Mouse (Mus musculus) forebrain, embryonic 13.5 days (tissue): ENCODE measurements around the gene Wdr74. TPM values are rescaled to one million over a fixed set of nuclear protein-coding genes. Genes with fewer than 3 reads are reported as not detected.

Source experiments
- ATAC-seq: fragments of 200-750 bp; cut with Nextera tagmentation; 2 replicates; pipeline ENCODE4 v1.8.0; 2017
- H3K27ac ChIP-seq: fragments of 300-500 bp; sonication (generic); 2 replicates; pipeline ENCODE4 v1.5.1; 2015; ENCODE audit warnings: inconsistent platforms, mild to moderate bottlenecking, moderate library complexity
- H3K27me3 ChIP-seq: fragments of 300-500 bp; sonication (generic); 2 replicates; pipeline ENCODE4 v1.6.1; 2015; ENCODE audit warnings: mild to moderate bottlenecking, inconsistent platforms
- H3K36me3 ChIP-seq: fragments of 300-500 bp; sonication (generic); 2 replicates; pipeline ENCODE4 v1.6.1; 2015; ENCODE audit warnings: mild to moderate bottlenecking, inconsistent platforms; ENCODE audit not compliant: poor library complexity, severe bottlenecking
- H3K4me1 ChIP-seq: fragments of 300-500 bp; sonication (generic); 2 replicates; pipeline ENCODE4 v1.6.1; 2015; ENCODE audit warnings: inconsistent platforms
- H3K4me2 ChIP-seq: fragments of 300-500 bp; sonication (generic); 2 replicates; pipeline ENCODE4 v1.6.1; 2015; ENCODE audit warnings: inconsistent platforms, mild to moderate bottlenecking, moderate library complexity
- H3K4me3 ChIP-seq: fragments of 300-500 bp; sonication (generic); 2 replicates; pipeline ENCODE4 v1.5.1; 2015; ENCODE audit warnings: mild to moderate bottlenecking, inconsistent platforms
- H3K9ac ChIP-seq: fragments of 300-500 bp; sonication (generic); 2 replicates; pipeline ENCODE4 v1.6.1; 2015; ENCODE audit warnings: mild to moderate bottlenecking, inconsistent platforms
- H3K9me3 ChIP-seq: fragments of 300-500 bp; sonication (generic); replicated peaks from 2 replicates; pipeline ENCODE4 v1.6.1; 2016; ENCODE audit warnings: inconsistent platforms
- WGBS: fragments of 180-500 bp; shearing (Covaris S2); methylation state at CpG from one replicate; pipeline ENCODE4 v1.1.7; 2015; 5-methylcytosine and 5-hydroxymethylcytosine counted together
- microRNA-seq: library from miRNA; unstranded; fragments of <30 nt; microRNA quantifications from one replicate; pipeline ENCODE4, GENCODE M21; 2016
- polyA plus RNA-seq: library from polyadenylated mRNA; unstranded; fragments of >200 nt; fragmentation: Nextera tagmentation; extraction: Ambion mirVana; gene quantifications from 2 replicates; pipeline ENCODE4 v1.2.1, GENCODE M21; 2015

Gene Wdr74
- polyA plus RNA-seq, 1 experiment from 2014 or later, result 92.0 TPM

DNA sequence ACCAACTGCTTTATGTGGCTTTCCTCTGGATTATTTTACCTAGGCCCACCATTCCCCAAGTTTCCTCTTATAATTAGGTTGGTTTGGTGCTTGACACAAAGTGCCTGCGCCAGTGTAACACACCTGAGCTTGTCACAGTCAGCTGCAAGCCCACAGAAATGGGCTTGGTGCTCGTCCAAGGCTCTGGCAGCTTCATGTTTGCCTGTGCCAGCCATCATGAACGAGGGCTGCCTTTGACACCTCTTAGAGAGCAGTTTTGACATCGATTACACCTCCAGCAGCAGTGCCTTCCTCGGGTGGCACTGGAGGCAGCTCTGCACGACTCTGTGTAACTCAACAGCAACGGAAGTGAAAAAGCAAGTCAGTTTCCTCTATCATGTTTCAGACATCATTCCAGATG, 54.5 kb downstream of the Wdr74 start:
- H3K36me3 ChIP-seq, result peaks cover 38% of the 10 kb centered on the region
- H3K9ac ChIP-seq, result no peak overlapping the region
- H3K4me3 ChIP-seq, result no peak overlapping the region
- H3K4me1 ChIP-seq, result peaks cover 12% of the 10 kb centered on the region
- 83% methylated on average over 7 of the region's 7 CpGs for WGBS
- H3K4me2 ChIP-seq, result no peak overlapping the region
- H3K27ac ChIP-seq, result no peak overlapping the region
- H3K27me3 ChIP-seq, result no peaks in the 10 kb centered on the region
- H3K9me3 ChIP-seq, result no peaks in the 10 kb centered on the region
- no peak for ATAC-seq

Small RNA genes within 50 kb of the gene (microRNA-seq; reads per million reads assigned to microRNA genes)
- gene Mir6992, result not detected

Other genes with a start within 250 kb of the Wdr74 start
- 1.3 and 1.6 TPM in 2 replicates for gene Slc22a8, start 144.6 kb upstream of the Wdr74 start, polyA plus RNA-seq
- gene Slc22a6, start 117.8 kb upstream of the Wdr74 start, polyA plus RNA-seq, result 1.6 and 3.2 TPM in 2 replicates
- gene Chrm1, start 72.0 kb upstream of the Wdr74 start, polyA plus RNA-seq, result 0.94 and 1.3 TPM in 2 replicates
- gene Slc3a2, start 12.5 kb upstream of the Wdr74 start, polyA plus RNA-seq, result 135 and 143 TPM in 2 replicates
- gene 1700092M07Rik, start 4.9 kb downstream of the Wdr74 start, polyA plus RNA-seq, result 1.9 and 3.7 TPM in 2 replicates
- gene Stx5a, start 5.6 kb downstream of the Wdr74 start, polyA plus RNA-seq, result 117 and 118 TPM in 2 replicates
- gene Nxf1, start 21.2 kb downstream of the Wdr74 start, polyA plus RNA-seq, result 194 and 211 TPM in 2 replicates
- 260 and 261 TPM in 2 replicates for gene Tmem223, start 35.2 kb downstream of the Wdr74 start, polyA plus RNA-seq
- gene Tmem179b, start 38.6 kb downstream of the Wdr74 start, polyA plus RNA-seq, result 35.9 and 36.5 TPM in 2 replicates
- gene Taf6l, start 50.6 kb downstream of the Wdr74 start, polyA plus RNA-seq, result 30.1 and 33.0 TPM in 2 replicates
- gene Polr2g, start 62.8 kb downstream of the Wdr74 start, polyA plus RNA-seq, result 174 and 190 TPM in 2 replicates
- 7.9 and 8.5 TPM in 2 replicates for gene Zbtb3, start 66.7 kb downstream of the Wdr74 start, polyA plus RNA-seq
- 86.1 and 89.1 TPM in 2 replicates for gene Ttc9c, start 83.5 kb downstream of the Wdr74 start, polyA plus RNA-seq
- 6.4 and 6.8 TPM in 2 replicates for gene Hnrnpul2, start 84.2 kb downstream of the Wdr74 start, polyA plus RNA-seq
- gene AC129217.1, start 93.9 kb downstream of the Wdr74 start, polyA plus RNA-seq, result not detected in 2 replicates
- gene Bscl2, start 101.6 kb downstream of the Wdr74 start, polyA plus RNA-seq, result 66.9 and 72.1 TPM in 2 replicates
- gene Gng3, start 103.4 kb downstream of the Wdr74 start, polyA plus RNA-seq, result 198 and 204 TPM in 2 replicates
- 0.28 and 0.39 TPM in 2 replicates for gene Lrrn4cl, start 114.9 kb downstream of the Wdr74 start, polyA plus RNA-seq
- gene Ubxn1, start 135.7 kb downstream of the Wdr74 start, polyA plus RNA-seq, result 188 and 194 TPM in 2 replicates
- gene Uqcc3, start 145.1 kb downstream of the Wdr74 start, polyA plus RNA-seq, result 61.8 and 64.6 TPM in 2 replicates
- 73.6 and 85.7 TPM in 2 replicates for gene Lbhd1, start 147.9 kb downstream of the Wdr74 start, polyA plus RNA-seq
- not detected in 2 replicates for gene Gm49403, start 148.1 kb downstream of the Wdr74 start, polyA plus RNA-seq
- 92.5 and 97.7 TPM in 2 replicates for gene 1810009A15Rik, start 153.0 kb downstream of the Wdr74 start, polyA plus RNA-seq
- gene Gm49416, start 153.1 kb downstream of the Wdr74 start, polyA plus RNA-seq, result not detected in 2 replicates
- gene Ints5, start 157.2 kb downstream of the Wdr74 start, polyA plus RNA-seq, result 37.9 and 44.5 TPM in 2 replicates
- 83.6 and 91.5 TPM in 2 replicates for gene Ganab, start 162.2 kb downstream of the Wdr74 start, polyA plus RNA-seq
- 66.4 and 69.5 TPM in 2 replicates for gene B3gat3, start 184.5 kb downstream of the Wdr74 start, polyA plus RNA-seq
- gene Rom1, start 193.5 kb downstream of the Wdr74 start, polyA plus RNA-seq, result 1.2 and 1.3 TPM in 2 replicates
- 8.9 and 9.6 TPM in 2 replicates for gene Eml3, start 193.7 kb downstream of the Wdr74 start, polyA plus RNA-seq
- 178 and 180 TPM in 2 replicates for gene Mta2, start 206.0 kb downstream of the Wdr74 start, polyA plus RNA-seq
- gene Tut1, start 218.0 kb downstream of the Wdr74 start, polyA plus RNA-seq, result 35.3 and 36.7 TPM in 2 replicates
- 369 and 373 TPM in 2 replicates for gene Eef1g, start 231.2 kb downstream of the Wdr74 start, polyA plus RNA-seq